Mouse (Mus musculus) splenic B cell, adult 2 months (primary cell): ENCODE measurements at regions not wholly inside any gene's neighbourhood (a gene's known extent, or its start where the extent isn't known, plus 50 kb on each side); places are given as distances from the start of the nearest gene placed in this dataset.

Source experiments
- DNase-seq: peaks from one replicate; pipeline ENCODE4 v3.0.0-alpha.2; 2011; ENCODE audit warnings: low read depth, low spot score
- H3K27me3 ChIP-seq: 2 replicates; pipeline ENCODE4 v1.6.1; 2012; ENCODE audit warnings: mild to moderate bottlenecking, low read length, moderate library complexity, mixed read lengths; ENCODE audit not compliant: control insufficient read depth, poor library complexity, insufficient read depth, severe bottlenecking
- H3K36me3 ChIP-seq: 2 replicates; pipeline ENCODE4 v1.6.1; 2012; ENCODE audit warnings: mild to moderate bottlenecking, low read length, moderate library complexity, mixed read lengths; ENCODE audit not compliant: control insufficient read depth, poor library complexity, insufficient read depth, severe bottlenecking

DNA sequence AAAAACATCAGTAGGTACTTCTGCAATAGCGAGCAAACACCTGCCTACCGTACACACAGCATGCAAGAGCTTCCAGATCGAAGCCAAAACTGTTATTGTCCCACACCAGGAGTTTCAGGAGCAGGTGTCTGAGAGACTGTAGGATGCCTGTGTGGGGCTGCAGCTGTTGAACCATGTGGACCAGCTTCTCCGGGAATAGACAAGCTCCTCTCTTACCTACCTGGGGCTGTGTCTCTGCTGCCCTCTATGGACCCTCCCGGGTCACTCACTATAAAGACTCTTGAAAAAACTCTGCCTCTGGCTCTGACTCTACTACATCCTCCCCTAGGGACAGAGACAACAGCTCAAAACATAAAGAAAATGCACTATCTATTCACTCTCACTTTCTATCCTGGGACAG lies 201.0 kb upstream of the Zdhhc25 start:
- Histone ChIP-seq H3K27me3 (no peaks in the 10 kb centered on the region), H3K36me3 (no peaks in the 10 kb centered on the region)
- no peak for DNase-seq

DNA sequence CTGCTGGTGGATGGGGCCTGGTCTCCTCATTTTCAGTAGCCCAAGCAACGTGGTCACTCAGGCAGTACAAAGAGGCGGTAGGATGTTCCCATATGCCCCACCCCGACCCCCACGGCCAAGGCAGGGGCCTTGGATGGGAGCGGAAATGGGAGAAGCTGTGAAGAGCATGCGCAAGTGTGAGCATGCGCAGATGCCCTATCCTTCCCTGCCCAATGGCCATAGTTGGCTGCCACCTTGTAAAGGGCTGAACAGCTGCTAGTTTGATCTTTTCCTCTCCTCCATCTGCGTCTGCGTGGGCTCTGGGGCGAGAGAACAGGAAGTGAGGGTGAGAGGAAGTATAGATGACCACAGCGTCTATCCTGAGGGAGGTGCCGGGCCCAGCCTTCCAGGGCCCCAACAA lies 200.1 kb upstream of the Zdhhc25 start:
- DNase-seq = no peak
- no peaks in the 10 kb centered on the region for H3K36me3 ChIP-seq
- H3K27me3 ChIP-seq = no peaks in the 10 kb centered on the region

DNA sequence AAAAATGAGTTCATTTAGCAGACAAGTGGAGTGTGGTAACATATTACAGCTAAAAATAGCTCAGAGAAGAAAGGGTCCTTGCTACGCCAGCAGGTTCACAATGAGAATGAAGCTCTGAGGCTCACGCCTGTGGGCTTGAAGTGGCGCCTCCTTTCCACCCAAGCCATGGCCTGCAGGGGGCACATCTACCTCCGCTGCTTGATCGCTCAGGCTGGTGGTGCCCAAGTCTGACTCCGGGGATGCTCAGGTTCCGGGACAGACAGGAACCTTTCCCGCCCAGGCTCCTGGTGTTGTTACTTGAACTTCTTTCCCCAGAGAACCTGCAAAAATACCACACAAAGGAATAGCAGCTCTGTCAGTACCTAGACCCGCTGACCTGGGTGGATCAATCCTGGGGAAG lies 199.3 kb upstream of the Zdhhc25 start:
- Histone ChIP-seq H3K36me3 (no peaks in the 10 kb centered on the region), H3K27me3 (no peaks in the 10 kb centered on the region)
- no peak for DNase-seq

GRCm38 (mm10) chr15:88408461-88409379 lies 191.4 kb upstream of the Zdhhc25 start:
- Histone ChIP-seq H3K27me3 (no peaks in the 10 kb centered on the region), H3K36me3 (no peaks in the 10 kb centered on the region)
- no peak for DNase-seq

DNA sequence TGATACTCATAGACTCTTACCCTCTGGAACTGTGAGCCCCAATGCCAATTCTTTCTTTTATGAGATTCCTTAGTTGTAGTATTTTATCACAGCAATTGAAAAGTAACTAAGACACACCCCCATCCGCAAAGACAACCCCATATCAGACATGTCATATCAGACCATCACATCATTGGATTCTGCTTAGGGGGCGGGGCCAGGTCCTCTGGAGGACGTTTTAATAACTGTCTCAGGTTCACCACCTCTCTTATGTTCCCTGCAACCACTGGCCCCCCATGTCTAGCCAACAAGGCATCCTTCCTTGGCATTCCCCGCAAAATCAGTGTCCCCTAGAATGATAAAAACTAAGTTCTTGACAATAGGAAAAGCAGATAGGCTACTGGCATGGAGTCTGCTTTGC lies 185.9 kb upstream of the Zdhhc25 start:
- Histone ChIP-seq H3K36me3 (no peaks in the 10 kb centered on the region), H3K27me3 (no peaks in the 10 kb centered on the region)
- DNase-seq = no peak

DNA sequence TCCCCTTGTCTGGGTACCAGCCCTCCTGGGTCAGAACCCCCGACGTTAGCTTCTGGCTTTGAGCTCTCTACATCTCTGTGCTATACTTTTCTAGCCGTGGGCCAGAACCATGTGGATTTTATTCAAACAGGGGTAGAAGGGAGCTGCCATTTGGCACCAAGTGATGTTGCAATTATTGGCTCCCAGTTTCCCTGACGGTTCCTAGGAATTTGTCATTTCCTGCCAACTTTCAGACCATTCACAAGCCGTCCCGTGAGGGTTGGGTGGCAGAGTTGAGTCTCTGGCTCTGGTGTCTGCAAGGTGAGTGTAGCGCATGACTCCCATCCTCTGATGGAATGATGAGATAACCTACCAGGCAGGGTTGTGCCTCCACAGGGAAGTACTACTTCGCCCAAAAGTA lies 181.2 kb upstream of the Zdhhc25 start:
- no peaks in the 10 kb centered on the region for H3K36me3 ChIP-seq
- no peak for DNase-seq

DNA sequence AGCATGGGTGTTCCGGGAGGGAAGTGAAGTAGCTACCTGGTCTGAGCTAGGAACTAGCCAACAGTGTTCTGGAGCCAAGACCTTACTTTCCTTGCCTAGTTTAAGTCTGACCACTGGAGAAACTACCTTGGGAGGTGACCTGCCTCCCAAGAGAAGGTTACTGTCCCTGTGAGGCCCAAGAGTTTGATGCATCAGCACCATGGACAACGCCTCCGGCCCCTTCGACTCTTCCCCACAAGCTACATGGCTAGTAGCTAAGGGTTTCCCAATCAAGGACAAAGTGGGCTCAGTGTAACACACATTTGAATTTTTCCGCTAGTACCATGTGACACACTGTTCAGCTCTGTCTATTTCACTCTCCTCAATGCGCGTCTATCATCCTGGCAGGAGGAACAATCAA lies 171.7 kb upstream of the Zdhhc25 start:
- H3K27me3 ChIP-seq = no peaks in the 10 kb centered on the region
- DNase-seq = no peak
- no peaks in the 10 kb centered on the region for H3K36me3 ChIP-seq

More for the DNA sequence above, 181.2 kb upstream of the Zdhhc25 start:
- H3K27me3 ChIP-seq = no peaks in the 10 kb centered on the region

DNA sequence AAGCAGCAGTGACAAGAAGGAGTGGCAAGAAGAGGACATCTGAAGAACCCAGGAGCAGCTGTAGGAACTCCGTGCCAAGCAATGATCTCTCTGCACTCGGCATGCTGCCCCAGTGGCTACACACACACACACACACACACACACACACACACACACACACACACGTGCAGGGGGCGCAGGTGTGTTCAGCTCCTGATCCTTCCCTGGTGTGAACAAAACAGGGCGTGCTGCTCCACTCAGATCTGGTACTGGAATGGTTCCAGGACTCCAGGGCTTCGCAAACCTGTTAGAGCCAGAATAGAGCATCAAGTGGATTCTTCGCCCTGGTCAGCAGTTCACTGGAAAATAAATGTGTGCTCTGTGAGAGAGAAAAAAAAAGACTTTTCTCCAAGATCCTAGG lies 169.2 kb upstream of the Zdhhc25 start:
- H3K36me3 ChIP-seq = no peaks in the 10 kb centered on the region
- no peaks in the 10 kb centered on the region for H3K27me3 ChIP-seq
- DNase-seq = no peak

- Histone ChIP-seq H3K27me3 (no peaks in the 10 kb centered on the region), H3K36me3 (no peaks in the 10 kb centered on the region)
- DNase-seq = no peak
Measured at GRCm38 (mm10) chr15:88448272-88448671, 151.8 kb upstream of the Zdhhc25 start.

GRCm38 (mm10) chr15:88451241-88451640 lies 148.9 kb upstream of the Zdhhc25 start:
- Histone ChIP-seq H3K36me3 (no peaks in the 10 kb centered on the region), H3K27me3 (no peaks in the 10 kb centered on the region)
- no peak for DNase-seq

DNA sequence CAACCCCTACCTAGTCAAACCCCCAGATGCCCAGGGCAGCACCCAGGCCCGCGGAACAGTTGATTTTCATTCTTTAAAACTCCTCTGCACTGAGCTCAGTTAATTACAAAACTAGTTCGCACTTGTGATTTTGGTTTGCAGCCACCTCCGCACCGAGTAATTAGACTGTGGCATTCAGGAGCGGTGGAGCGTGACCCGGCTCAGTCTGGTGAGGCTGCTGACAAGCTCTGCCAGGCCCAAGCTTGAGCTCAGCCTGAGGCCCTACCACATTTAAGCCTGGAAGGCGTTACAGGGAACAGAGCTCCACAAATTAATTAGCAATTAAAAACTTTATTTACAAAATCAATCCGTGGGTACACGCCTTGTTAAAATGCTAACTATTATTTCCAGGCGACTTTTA lies 132.0 kb upstream of the Zdhhc25 start:
- no peaks in the 10 kb centered on the region for H3K27me3 ChIP-seq
- DNase-seq = no peak

GRCm38 (mm10) chr15:88468810-88469209 lies 131.3 kb upstream of the Zdhhc25 start:
- H3K27me3 ChIP-seq = no peaks in the 10 kb centered on the region
- DNase-seq = peak; percentile 35
- H3K36me3 ChIP-seq = no peaks in the 10 kb centered on the region

More for the DNA sequence above, 132.0 kb upstream of the Zdhhc25 start:
- H3K36me3 ChIP-seq = no peaks in the 10 kb centered on the region

GRCm38 (mm10) chr15:88469508-88470455 lies 130.3 kb upstream of the Zdhhc25 start:
- H3K27me3 ChIP-seq = no peaks in the 10 kb centered on the region
- H3K36me3 ChIP-seq = no peaks in the 10 kb centered on the region
- DNase-seq = no peak

DNA sequence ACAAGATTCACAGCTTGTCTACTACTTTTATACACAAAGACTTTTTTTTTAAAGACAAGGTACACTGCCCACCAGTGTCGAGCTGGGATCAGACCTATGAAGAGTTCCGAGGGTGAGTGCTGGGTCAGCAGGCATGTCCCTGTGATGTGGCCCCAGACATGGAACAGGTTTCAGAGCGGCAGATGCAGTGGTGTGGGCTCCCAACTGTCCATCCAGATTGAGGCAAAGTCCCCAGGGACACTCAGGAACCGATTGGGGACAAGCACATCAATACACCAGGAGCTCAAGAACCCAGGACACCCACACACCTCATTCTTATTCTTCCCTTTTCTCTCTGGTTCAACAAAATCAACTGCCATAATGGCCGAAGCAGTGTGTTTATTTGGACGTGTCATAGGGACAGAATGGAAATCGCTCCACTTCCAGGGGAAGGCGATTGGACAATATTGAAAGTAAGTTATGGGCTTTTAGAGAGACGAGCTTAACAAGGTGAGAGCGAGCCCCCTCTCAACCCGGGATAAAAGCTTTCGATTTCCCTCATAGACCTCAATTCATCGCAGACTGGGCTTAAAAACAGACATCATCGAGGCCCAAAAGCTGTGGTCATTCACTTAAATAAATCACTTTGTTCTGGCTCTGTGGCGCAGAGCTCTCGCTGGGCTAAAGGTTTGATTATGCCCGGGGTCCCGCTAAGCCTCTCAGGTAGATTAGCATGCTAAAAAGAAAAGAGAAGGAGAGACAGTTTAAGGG lies 127.6 kb upstream of the Zdhhc25 start:
- no peak for DNase-seq
- H3K27me3 ChIP-seq = no peaks in the 10 kb centered on the region
- H3K36me3 ChIP-seq = no peaks in the 10 kb centered on the region
